Mouse (Mus musculus): Measurements from ENCODE around the gene AC170998.1. TPM values are rescaled to one million over a fixed set of nuclear protein-coding genes. Genes with fewer than 3 reads are reported as not detected.
"Not testable (repeated sequence)": the region's sequence is repeated elsewhere in the genome, so short reads cannot be mapped to it uniquely, and the experiment has no call there.

The AC170998.1 gene
- total RNA-seq, 2 experiments from 2014 or later = 1.4 to 1.8 TPM

GRCm38 (mm10) chr17:28760736-28761312 lies 34.9 kb downstream of the AC170998.1 start:
- no peak for DNase-seq

GRCm38 (mm10) chr17:28761871-28762270 lies 36.0 kb downstream of the AC170998.1 start:
- peak; percentile 57 to 64 for DNase-seq

DNA sequence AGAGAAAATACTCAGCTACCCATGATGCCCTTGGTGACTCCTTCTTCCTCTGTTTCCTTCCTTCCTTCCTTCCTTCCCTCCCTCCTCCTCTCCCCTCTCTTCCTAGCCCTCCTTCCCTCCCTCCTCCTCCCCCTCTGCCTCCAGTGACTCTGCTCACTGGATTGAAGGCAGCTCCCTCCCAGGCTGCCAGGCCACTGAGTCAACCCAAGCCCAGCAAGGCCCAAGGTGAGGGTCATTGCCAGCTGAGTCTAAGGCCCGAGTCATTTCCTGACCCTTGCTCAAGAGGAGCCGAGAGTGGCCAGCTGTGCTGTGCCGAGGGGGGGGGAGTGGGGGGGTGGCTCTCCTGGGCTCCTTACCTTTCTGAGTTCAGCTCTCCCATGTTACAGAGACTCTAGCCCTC lies 40.3 kb downstream of the AC170998.1 start:
- DNase-seq = no peak

DNA sequence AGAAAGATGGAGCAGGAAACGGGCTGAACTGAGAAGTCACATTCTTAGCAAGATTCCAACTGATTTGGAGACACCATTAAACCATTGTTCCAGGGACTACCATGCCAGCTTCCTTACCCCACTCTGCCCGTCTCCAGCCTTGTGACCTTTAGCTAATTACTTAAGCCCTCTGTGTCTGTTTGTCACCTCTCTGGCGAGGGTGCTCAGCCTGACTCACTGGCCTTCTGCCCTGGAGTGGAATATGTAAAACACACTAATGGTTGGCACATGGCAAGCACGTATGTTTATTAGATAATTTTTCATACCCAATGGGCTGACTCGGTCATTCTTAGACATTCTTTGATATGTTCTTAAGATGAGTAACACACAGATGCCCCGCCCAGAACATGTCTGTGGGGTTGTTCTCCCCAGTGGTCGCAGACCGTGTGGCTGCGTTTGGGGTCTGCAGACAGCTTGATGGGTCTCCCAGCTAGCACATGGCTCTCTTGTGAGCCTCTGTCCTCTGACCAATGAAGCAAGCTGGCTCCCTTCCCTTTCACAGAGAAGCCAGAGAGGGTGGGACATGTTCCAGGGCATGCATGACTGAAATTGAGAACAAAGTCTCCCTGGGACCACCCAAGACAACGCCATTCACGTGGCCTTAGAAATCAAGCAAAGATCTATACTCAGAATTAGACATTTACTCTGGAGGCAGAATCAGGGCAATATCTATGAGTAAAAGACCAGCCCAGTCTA lies 41.1 kb downstream of the AC170998.1 start:
- no peak for DNase-seq

DNA sequence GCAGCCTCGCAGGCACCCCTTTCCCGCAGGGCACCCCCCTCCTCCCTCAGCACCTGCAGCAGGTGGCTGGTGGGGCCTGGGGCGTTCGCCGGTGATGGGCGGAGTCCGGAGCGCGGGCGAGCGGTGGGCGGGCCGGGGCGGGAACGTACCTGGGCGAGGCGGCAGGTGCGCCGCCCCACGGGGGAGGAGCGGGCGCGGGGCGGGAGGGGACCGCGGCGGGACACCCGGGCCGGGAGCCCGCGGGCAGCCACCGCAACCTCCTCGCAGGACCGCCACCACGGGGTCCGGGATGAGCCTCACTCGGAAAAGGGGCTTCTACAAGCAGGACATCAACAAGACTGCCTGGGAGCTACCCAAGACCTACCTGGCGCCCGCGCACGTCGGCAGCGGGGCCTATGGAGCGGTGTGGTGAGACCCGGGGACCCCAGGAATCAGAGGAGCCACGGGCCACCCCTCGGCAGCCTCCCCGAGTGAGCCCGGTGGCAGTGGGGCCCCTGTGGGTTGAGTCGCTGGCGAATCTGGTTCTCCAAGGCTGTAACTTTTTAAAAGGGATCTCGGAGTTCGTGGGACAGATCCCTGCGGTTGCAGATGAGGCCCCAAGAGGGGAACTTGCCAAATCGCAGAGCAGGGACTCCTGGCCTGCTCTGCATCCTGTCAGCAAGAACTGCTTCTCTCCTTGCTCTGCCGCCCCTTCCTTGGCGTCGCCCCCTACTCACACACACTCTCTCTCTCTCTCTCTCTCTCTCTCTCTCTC lies 43.4 kb downstream of the AC170998.1 start, which contains the start of gene Mapk13:
TSS of gene Mapk13 (plus strand) at position 177 of the 754 bp plus-strand sequence.
- DNase-seq = no peak

- no peak for DNase-seq
Measured at GRCm38 (mm10) chr17:28769875-28770421, 44.1 kb downstream of the AC170998.1 start.

GRCm38 (mm10) chr17:28771289-28771688 lies 45.4 kb downstream of the AC170998.1 start:
- no peak for DNase-seq

DNA sequence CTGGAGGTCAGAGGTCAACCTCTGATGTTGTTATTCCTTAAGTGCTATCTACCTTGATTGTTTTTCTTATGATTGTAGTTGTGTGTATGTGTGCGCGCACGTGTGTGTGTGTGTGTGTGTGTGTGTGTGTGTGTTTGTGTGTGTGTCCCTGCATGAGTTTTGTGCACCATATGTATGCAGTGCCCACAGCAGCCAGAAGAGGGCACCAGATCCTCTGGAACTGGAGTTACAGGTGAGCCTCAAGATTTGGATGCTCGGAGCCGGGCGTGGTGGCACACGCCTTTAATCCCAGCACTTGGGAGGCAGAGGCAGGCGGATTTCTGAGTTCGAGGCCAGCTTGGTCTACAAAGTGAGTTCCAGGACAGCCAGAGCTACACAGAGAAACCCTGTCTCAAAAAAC lies 48.4 kb downstream of the AC170998.1 start:
- not testable (repeated sequence) for DNase-seq

DNA sequence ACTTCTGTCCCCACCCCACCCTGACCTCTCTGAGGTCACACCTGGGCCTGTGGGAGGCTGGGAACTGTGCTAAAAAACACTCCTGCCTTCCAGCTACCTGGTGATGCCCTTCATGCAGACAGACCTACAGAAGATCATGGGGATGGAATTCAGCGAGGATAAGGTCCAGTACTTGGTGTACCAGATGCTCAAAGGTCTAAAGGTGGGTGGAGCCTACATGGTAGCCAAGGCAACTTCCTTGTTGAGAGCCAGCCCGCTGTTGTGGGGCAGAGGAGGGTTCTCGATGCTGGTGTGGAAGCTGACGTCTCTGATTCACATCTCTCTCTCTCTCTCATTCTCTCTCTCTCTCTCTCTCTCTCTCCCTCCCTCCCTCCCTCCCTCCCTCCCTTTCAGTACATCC lies 49.3 kb downstream of the AC170998.1 start:
- DNase-seq = no peak

Other genes starting within 250 kb of the AC170998.1 start
- 10 to 100 TPM; 67.0 to 92.3 TPM for gene Fkbp5, start 208.6 kb upstream of the AC170998.1 start, total RNA-seq (2021)
- gene Armc12, start 195.3 kb upstream of the AC170998.1 start, total RNA-seq (2021) = not detected
- gene Clpsl2, start 176.7 kb upstream of the AC170998.1 start, total RNA-seq (2021) = not detected
- not detected for gene Clps, start 165.3 kb upstream of the AC170998.1 start, total RNA-seq (2021)
- 1 to 10 TPM; 3.6 to 4.0 TPM for gene Lhfpl5, start 150.4 kb upstream of the AC170998.1 start, total RNA-seq (2021)
- gene Srpk1, start 103.4 kb upstream of the AC170998.1 start, total RNA-seq (2021) = 10 to 100 TPM; 77.8 to 83.3 TPM
- 1 to 10 TPM; 3.7 to 6.4 TPM for gene Slc26a8, start 35.9 kb upstream of the AC170998.1 start, total RNA-seq (2021)
- 10 to 100 TPM; 76.7 to 78.8 TPM for gene Mapk14, start 34.8 kb upstream of the AC170998.1 start, total RNA-seq (2021)
- gene Mapk13, start 43.2 kb downstream of the AC170998.1 start, total RNA-seq (2021) = 1 to 10 TPM in 1 of 2 experiments, under 1 TPM in 1; 0.60 to 1.1 TPM
- gene Brpf3, start 75.0 kb downstream of the AC170998.1 start, total RNA-seq (2021) = 10 to 100 TPM; 39.4 to 45.4 TPM
- under 1 TPM; 0.38 to 0.42 TPM for gene Pnpla1, start 132.3 kb downstream of the AC170998.1 start, total RNA-seq (2021)
- gene 4930539E08Rik, start 189.2 kb downstream of the AC170998.1 start, total RNA-seq (2021) = 1 to 10 TPM; 3.2 to 4.6 TPM
- gene Pxt1, start 217.8 kb downstream of the AC170998.1 start, total RNA-seq (2021) = not detected
- gene Kctd20, start 225.9 kb downstream of the AC170998.1 start, total RNA-seq (2021) = 10 to 100 TPM; 64.5 to 74.5 TPM

Measured in layer of hippocampus, postnatal 36 days (tissue).